Mouse (Mus musculus): ENCODE data around the gene Rasal2.

Rasal2 gene

DNA sequence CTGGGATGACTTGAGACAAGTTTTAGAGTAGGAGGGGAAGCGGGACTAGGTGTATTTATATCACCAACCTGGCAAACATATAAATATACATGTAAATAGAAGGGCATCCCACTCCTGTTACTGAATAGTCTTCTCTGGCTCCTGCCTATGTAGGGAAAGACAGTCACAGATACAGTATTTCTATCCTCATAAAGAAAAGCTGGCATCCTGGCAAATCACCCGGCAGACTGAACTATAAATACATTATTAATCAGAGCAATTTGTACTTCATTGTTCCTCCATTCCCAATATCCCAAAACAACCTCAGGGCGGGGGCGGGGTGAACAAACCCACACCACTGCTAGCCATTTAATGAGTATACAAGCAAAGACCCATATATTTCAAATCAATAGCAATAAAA lies 26.7 kb upstream of the Rasal2 start:
- DNase-seq = no peak

DNA sequence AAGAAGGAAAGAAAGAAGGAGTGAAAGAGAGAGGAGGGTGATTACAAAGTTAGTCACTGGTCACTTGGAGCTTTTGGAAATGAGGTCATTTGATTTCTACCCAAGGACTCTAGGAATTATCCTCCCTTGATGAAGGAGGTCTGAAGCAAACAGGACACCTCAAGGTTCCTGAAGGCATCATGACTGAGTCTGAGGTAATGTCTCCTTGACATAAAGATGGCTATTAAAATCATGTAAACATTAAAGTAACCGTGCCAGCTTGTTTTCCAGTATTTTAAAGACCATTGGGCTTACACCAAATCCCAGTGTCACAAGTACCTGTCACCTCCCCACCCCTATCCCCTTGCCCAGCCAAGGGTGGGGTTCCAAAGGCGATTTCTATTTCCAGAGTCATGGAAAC lies 25.9 kb upstream of the Rasal2 start:
- no peak for DNase-seq

- DNase-seq = no peak
Measured at GRCm38 (mm10) chr1:157435926-157436325, 23.5 kb upstream of the Rasal2 start.

DNA sequence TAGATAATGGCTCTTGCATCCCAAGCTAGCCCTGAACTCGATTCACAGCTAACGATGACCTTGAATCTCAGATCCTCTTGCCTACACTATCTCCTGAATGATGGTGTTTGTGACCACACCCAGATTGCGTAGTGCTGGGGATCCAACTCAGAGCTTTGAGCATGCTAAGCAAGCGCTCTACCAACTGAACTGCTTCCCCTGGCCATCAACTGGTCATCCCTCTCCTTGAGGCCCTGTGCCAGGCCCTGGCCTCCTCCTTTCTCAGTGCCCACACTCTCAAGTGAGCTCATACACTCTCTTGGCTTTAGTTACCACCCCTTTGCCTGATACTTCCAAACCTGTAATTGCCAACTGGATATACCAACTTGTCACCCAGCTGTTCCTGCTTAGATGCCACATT lies 22.0 kb upstream of the Rasal2 start:
- DNase-seq = no peak

DNA sequence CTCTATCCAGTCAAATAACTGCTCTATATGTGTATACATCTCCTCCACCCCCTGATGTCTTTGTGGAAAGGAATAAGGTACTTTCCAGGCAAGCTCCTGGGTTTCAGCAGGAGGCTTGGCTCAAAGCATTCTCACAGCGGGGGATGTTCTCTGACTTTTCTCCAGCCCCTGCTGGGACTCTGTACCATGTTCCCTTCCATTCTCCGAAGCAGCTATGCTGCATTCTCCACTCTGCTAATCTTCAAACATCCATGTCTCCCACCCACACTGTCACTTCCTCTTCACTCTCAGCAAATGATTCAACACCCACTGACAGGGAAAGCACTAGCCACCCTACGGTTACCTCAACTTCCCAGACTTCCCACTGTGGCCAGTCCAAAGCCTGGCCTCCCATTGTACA lies 20.9 kb upstream of the Rasal2 start:
- DNase-seq = peak; percentile 21 to 26

GRCm38 (mm10) chr1:157428366-157428765 lies 16.0 kb upstream of the Rasal2 start:
- DNase-seq = no peak

GRCm38 (mm10) chr1:157427604-157428003 lies 15.2 kb upstream of the Rasal2 start:
- no peak for DNase-seq

- DNase-seq = no peak
Measured at GRCm38 (mm10) chr1:157426933-157427332, 14.5 kb upstream of the Rasal2 start.

GRCm38 (mm10) chr1:157425741-157426427 lies 13.5 kb upstream of the Rasal2 start:
- no peak for DNase-seq

DNA sequence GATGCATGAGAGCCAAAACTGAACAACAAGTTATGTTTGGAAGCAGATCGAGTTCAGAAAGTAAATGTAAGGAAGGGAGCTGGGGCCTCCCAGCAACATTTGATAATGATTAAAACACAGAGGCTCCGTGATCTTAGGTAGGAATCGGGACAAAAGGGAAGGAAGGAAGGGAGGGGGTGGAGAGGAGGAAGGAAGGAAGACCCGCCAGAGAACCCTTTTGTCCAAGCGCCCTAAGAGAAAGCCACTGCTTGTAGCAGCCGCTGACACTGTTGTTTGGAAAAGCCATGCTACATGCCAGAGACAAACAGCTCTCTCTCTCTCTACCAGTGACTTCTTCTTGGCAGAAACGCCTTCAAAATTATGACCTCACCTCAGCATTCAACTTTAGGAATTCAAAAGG lies 5.5 kb upstream of the Rasal2 start:
- DNase-seq = no peak

- no peak for DNase-seq
Measured at GRCm38 (mm10) chr1:157417414-157417813, 5.0 kb upstream of the Rasal2 start.

GRCm38 (mm10) chr1:157416628-157417027 lies 4.2 kb upstream of the Rasal2 start:
- no peak for DNase-seq

GRCm38 (mm10) chr1:157415771-157416170 lies 3.4 kb upstream of the Rasal2 start:
- DNase-seq = no peak

GRCm38 (mm10) chr1:157411711-157412380 lies 549 bp downstream of the Rasal2 start:
- DNase-seq = peak; percentile 77 to 80

DNA sequence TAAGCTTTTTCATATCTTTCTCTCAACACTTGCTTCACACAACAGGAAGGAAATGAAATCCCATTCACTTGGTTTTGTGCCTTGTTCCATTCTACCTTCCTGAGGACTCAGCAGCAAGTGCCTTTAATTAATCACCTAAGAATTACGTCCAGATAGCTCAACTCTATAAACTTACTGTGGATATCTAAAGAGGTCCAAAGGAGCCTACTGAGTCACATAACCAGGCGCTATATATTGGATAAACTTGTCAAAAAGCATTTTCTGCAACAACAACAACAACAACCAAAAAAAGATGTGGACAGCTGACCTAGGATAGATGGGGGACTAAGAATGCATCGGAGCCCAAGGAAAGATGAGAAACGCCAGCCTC lies 1.1 kb downstream of the Rasal2 start:
- no peak for DNase-seq

DNA sequence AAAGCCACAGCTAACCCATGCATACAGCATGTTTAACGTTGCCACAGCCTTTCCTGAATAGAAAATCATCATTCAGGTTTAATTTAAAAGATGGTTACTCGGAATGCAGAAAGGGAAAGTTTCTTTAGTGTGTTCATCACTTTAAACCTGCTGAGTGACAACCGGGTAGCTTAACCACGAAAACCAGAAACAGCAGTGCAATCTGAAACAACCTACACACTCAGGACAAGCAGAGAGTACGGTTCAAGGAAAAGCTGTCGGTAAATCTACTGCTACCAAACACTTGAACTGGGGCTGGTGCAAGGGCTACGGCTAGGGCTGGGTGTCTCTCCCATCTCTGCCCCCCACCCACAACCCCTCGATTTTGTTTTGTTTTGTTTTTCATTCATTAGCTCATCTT lies 1.5 kb downstream of the Rasal2 start:
- DNase-seq = peak in 1 of 2 experiments; percentile 6

GRCm38 (mm10) chr1:157409648-157410047 lies 2.7 kb downstream of the Rasal2 start:
- no peak for DNase-seq

- DNase-seq = no peak
Measured at GRCm38 (mm10) chr1:157388027-157388426, 24.4 kb downstream of the Rasal2 start.

DNA sequence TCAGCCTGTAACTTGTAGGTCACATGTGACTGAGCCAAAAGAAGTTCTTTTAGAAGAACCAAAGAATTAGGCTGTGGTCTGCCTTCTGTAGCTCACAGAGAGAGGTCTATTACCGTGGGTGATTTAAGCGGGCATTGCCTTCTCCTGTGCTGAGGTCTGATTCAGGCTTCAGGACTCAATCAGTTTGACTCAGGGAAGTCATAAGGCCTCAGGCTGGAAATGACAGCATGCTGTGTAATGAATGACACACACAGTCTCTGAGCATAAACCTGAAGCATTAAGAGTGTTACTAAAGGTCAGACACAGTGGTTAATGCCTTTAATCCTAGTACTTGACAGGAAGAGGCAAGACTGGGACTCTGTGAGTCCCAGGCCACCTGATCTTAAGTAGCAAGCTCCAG lies 31.7 kb downstream of the Rasal2 start:
- DNase-seq = no peak

DNA sequence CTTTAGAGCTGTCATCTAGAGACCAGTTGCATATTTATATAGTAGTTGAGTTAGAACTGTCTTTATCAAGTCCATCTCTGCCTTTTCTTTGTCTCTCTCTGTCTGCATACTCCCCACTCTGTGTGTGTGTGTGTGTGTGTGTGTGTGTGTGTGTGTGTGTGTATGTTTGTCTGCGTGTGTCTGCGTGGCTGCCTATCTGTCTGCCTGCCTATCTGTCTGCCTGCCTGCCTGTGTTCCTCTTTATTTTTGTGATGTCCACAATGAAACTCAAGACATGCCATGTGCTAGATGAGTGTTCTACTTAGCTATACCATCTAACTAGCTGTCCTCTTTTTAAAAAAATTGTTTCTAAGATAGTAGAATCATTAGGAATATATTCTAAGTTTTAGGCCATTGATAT lies 42.0 kb downstream of the Rasal2 start:
- no peak for DNase-seq

- no peak for DNase-seq
Measured at GRCm38 (mm10) chr1:157368316-157368715, 44.1 kb downstream of the Rasal2 start.

GRCm38 (mm10) chr1:157346661-157347060 lies 65.7 kb downstream of the Rasal2 start:
- no peak for DNase-seq

DNA sequence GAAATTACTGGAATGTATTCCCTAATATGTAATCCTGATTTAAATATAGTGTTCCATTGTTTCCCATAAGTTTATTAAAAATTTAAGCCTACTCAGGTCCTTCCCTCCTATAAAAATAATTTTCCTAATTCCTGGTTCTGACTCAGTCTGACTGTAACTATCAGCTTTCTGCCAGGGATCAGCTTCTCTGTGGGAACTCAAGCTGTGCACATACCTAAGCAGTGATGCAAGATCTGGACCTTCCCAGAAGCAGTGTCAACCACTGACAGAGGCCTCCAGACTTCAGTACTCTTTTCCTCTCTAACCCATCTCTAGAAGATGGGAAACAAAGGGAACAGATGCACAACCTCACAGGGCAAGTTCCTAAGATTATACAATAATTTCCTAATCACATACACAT lies 68.9 kb downstream of the Rasal2 start:
- DNase-seq = peak; percentile 21 to 34

GRCm38 (mm10) chr1:157334834-157335233 lies 77.6 kb downstream of the Rasal2 start:
- DNase-seq = no peak

DNA sequence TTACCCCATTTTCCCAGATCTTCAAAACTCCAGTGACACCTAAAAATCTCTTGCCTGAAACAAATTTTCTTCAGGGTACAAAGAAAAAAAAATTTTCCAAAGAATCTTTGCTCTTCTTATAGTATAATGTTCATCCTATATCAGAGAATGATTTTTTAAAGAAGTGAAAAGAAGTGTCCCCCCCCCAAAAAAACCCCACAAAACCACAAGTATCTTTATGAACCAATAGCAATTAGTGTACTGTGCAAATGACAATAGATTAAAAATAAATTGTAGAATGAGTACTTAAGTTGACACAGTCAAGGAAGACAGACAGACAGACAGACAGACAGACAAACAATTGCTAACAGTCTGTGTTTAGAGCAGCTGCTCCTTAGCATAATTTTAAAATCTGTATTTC lies 84.3 kb downstream of the Rasal2 start:
- no peak for DNase-seq
